Mouse (Mus musculus) small intestine, adult 2 months (tissue): ENCODE measurements around the gene Cwc27. TPM values are rescaled to one million over a fixed set of nuclear protein-coding genes. Genes with fewer than 3 reads are reported as not detected.

Experiments used
- H3K27ac ChIP-seq: fragments of 200-500 bp; 2 replicates; pipeline ENCODE4 v1.5.1; 2012; ENCODE audit warnings: low read depth, low read length, control low read depth, inconsistent platforms; ENCODE audit not compliant: insufficient read depth
- H3K27me3 ChIP-seq: fragments of 200-500 bp; 2 replicates; pipeline ENCODE4 v1.6.1; 2012; ENCODE audit warnings: mild to moderate bottlenecking, moderate library complexity, low read length, inconsistent platforms; ENCODE audit not compliant: control insufficient read depth, insufficient read depth
- H3K36me3 ChIP-seq: fragments of 200-500 bp; 2 replicates; pipeline ENCODE4 v1.6.1; 2012; ENCODE audit warnings: mild to moderate bottlenecking, low read length, control low read depth, inconsistent platforms; ENCODE audit not compliant: control insufficient read depth, insufficient read depth
- H3K4me1 ChIP-seq: fragments of 200-500 bp; 2 replicates; pipeline ENCODE4 v1.6.1; 2012; ENCODE audit warnings: low read length, inconsistent platforms, mixed read lengths; ENCODE audit not compliant: control insufficient read depth, insufficient read depth, insufficient read length
- H3K4me3 ChIP-seq: fragments of 200-500 bp; 2 replicates; pipeline ENCODE4 v1.5.1; 2012; ENCODE audit warnings: low read depth, mild to moderate bottlenecking, control low read depth, inconsistent platforms, low read length, moderate library complexity
- CTCF ChIP-seq: fragments of 200-500 bp; IDR thresholded peaks from 2 replicates; pipeline ENCODE4 v1.5.1; 2012; ENCODE audit warnings: low read depth, mild to moderate bottlenecking, control low read depth, inconsistent platforms, low read length, moderate library complexity, mixed read lengths; ENCODE audit not compliant: insufficient replicate concordance, insufficient read length; ENCODE audit errors: extremely low read depth
- POLR2A ChIP-seq: fragments of 200-500 bp; IDR thresholded peaks from 2 replicates; pipeline ENCODE4 v1.6.1; 2012; ENCODE audit warnings: low read depth, mild to moderate bottlenecking, control low read depth, inconsistent platforms, low read length, moderate library complexity
- WGBS: fragments of 180-500 bp; shearing (Covaris S2); methylation state at CpG from one replicate; pipeline ENCODE4 v1.1.7; 2018; 5-methylcytosine and 5-hydroxymethylcytosine counted together
- polyA plus RNA-seq: library from polyadenylated mRNA; depleted of rRNA; stranded (reverse); fragments of >200 nt; gene quantifications from 2 replicates; pipeline ENCODE4 v1.2.3, GENCODE M21; 2012

The Cwc27 gene
- polyA plus RNA-seq, 1 experiment: 0.42 TPM

GRCm38 (mm10) chr13:104611296-104611695 lies 205.6 kb downstream of the Cwc27 start:
- H3K4me1 ChIP-seq: no peaks in the 10 kb centered on the region
- H3K36me3 ChIP-seq: no peaks in the 10 kb centered on the region
- no peak for TF ChIP-seq POLR2A
- TF ChIP-seq CTCF: no peak
- WGBS: 88% methylated on average over 4 of the region's 4 CpGs
- H3K27me3 ChIP-seq: no peaks in the 10 kb centered on the region
- H3K27ac ChIP-seq: no peak overlapping the region
- H3K4me3 ChIP-seq: no peak overlapping the region

- H3K4me1 ChIP-seq: no peaks in the 10 kb centered on the region
- TF ChIP-seq CTCF (no peak), POLR2A (no peak)
- peak overlapping the region; percentile 34; the same call in 1 of the 2 replicates for H3K4me3 ChIP-seq
- no peaks in the 10 kb centered on the region for H3K36me3 ChIP-seq
- H3K27ac ChIP-seq: 0 out of 2 replicates have a peak overlapping the region, but pooled peaks have one; percentile 27
- H3K27me3 ChIP-seq: no peaks in the 10 kb centered on the region
- WGBS: 72% methylated on average over 22 of the region's 22 CpGs
Observed at GRCm38 (mm10) chr13:104610210-104611111, 206.5 kb downstream of the Cwc27 start.

DNA sequence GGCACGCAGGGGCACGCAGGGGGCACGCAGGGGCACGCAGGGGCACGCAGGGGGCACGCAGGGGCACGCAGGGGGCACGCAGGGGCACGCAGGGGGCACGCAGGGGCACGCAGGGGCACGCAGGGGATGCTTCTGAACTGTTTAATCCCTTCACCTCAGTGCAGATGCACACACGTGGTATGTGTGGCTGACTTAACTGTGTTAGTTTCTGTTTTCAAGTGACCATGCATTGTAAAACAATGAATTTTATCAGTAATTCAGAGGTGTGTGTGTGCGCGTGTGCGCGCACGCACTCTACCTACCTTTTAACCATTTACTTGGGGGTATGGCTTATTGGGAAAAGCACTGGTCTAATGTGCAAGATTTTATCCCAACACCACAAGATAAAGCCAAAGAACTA lies 208.4 kb downstream of the Cwc27 start:
- 52% methylated on average over 18 of the region's 18 CpGs for WGBS
- no peaks in the 10 kb centered on the region for H3K27me3 ChIP-seq
- TF ChIP-seq POLR2A (no peak), CTCF (no peak)
- no peak overlapping the region for H3K27ac ChIP-seq
- no peaks in the 10 kb centered on the region for H3K4me1 ChIP-seq
- no peak overlapping the region for H3K4me3 ChIP-seq
- H3K36me3 ChIP-seq: no peaks in the 10 kb centered on the region

DNA sequence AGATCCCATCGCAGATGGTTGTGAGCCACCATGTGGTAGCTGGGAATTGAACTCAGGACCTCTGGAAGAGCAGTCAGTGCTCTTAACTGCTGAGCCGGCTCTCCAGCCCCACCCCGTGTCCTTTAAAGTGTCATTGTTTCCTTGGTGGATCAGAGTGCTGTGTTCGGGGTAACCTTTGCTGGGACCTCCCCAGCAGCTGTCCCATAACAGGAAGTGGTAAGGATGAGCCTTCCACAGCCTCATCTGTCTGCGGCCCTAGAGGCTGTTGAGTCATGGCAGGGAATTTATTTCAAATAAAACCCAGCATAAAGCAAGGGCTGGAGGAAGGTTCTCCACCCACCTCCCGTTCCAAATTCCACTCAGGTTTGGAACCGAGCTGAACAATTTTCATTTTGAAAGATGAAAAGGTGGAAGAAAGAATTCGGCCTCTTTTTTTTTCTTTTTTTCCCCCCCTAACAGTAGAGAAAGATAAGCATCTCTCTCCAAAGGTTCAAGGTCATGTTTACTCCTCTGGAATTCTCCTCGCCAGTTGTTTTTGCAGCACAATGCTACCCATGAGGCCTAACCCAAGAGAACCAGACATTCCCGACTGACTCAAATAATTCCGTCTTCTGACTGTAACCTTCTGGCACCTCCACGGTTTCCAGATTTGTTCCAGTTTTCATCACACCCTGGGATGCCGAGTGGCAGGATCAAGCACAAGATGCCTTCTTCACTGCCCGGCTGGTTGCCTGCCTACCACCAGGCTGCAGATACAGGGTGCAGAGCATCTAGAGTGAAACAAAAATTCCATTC lies 210.0 kb downstream of the Cwc27 start:
- no peaks in the 10 kb centered on the region for H3K27me3 ChIP-seq
- TF ChIP-seq POLR2A (no peak), CTCF (no peak)

GRCm38 (mm10) chr13:104605111-104605510 lies 211.8 kb downstream of the Cwc27 start:
- no peak for TF ChIP-seq POLR2A
- TF ChIP-seq CTCF: no peak
- WGBS: 75% methylated on average over 2 of the region's 2 CpGs
- H3K27ac ChIP-seq: no peak overlapping the region
- no peaks in the 10 kb centered on the region for H3K4me1 ChIP-seq
- no peaks in the 10 kb centered on the region for H3K27me3 ChIP-seq
- no peaks in the 10 kb centered on the region for H3K36me3 ChIP-seq
- H3K4me3 ChIP-seq: no peak overlapping the region

More for the DNA sequence above, 210.0 kb downstream of the Cwc27 start:
- 64% methylated on average over 14 of the region's 14 CpGs for WGBS
- H3K27ac ChIP-seq: no peak overlapping the region
- no peaks in the 10 kb centered on the region for H3K4me1 ChIP-seq
- H3K36me3 ChIP-seq: no peaks in the 10 kb centered on the region
- no peak overlapping the region for H3K4me3 ChIP-seq

DNA sequence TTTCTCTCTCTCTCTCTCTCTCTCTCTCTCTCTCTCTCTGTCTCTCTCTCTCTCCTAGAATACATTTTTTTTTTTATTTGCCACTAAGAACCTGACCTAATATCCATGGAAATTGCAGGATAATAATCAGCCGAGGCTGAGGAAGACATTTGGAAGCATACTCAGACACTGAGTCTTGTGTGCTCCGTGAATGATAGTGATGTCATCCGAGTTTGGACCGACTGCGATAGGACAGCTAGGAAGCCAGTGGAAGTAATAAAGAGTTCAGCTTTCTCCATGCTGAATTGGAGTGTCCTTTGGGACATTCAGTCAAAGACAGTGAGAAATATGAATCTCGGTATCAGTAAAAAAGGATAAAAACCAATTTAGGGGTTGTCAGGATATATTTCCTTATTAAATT lies 214.7 kb downstream of the Cwc27 start:
- no peak overlapping the region for H3K27ac ChIP-seq
- no peaks in the 10 kb centered on the region for H3K27me3 ChIP-seq
- no peak overlapping the region for H3K4me3 ChIP-seq
- no peaks in the 10 kb centered on the region for H3K4me1 ChIP-seq
- WGBS: 80% methylated on average over 6 of the region's 6 CpGs
- no peaks in the 10 kb centered on the region for H3K36me3 ChIP-seq
- TF ChIP-seq CTCF (no peak), POLR2A (no peak)

GRCm38 (mm10) chr13:104601783-104602182 lies 215.2 kb downstream of the Cwc27 start:
- 69% methylated on average over 3 of the region's 3 CpGs for WGBS
- no peak for TF ChIP-seq POLR2A
- TF ChIP-seq CTCF: no peak
- no peak overlapping the region for H3K27ac ChIP-seq
- H3K4me3 ChIP-seq: no peak overlapping the region
- H3K27me3 ChIP-seq: no peaks in the 10 kb centered on the region
- no peaks in the 10 kb centered on the region for H3K4me1 ChIP-seq
- no peaks in the 10 kb centered on the region for H3K36me3 ChIP-seq
